Mouse (Mus musculus): ENCODE measurements around the gene Ppp2r3c.

DNA sequence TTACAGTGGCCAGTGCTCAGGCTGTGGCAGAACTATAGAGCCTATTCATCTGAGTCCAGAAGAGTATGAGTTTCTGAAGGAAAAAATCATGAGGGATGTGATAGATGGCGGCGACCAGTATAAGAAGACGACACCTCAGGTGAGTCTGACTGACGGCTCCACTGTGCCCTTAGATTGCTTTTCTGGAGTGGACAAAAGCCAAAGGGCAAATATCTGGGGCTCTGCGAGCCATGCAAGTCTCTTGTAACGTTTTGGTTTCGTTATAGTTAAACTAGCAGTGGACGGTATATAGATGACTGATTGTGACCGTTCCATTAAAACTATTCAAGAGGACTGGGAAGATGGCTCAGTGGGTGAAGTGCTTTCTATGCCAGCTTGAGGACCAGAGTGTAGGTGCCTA lies 5.9 kb upstream of the Ppp2r3c start:
- no peak for TF ChIP-seq CTCF (IDR thresholded peaks at IDR 0.05; ENCODE audit: low read depth)
- TF ChIP-seq EP300 (IDR thresholded peaks at IDR 0.05; ENCODE audit: low read depth): no peak
